Mouse (Mus musculus) brain, embryonic 14.5 days (tissue): ENCODE results near the gene B3galt6.

Experiments used
- CTCF ChIP-seq: fragments of 200-500 bp; IDR thresholded peaks from 2 replicates; pipeline ENCODE4 v1.5.1; 2012; ENCODE audit warnings: inconsistent platforms, mild to moderate bottlenecking, moderate library complexity, borderline replicate concordance; ENCODE audit not compliant: insufficient read depth, insufficient read length; ENCODE audit errors: extremely low read depth
- POLR2A ChIP-seq: fragments of 200-500 bp; IDR thresholded peaks from 2 replicates; pipeline ENCODE4 v1.6.1; 2012; ENCODE audit warnings: mild to moderate bottlenecking, inconsistent platforms, borderline replicate concordance; ENCODE audit not compliant: poor library complexity, insufficient read depth, insufficient read length, severe bottlenecking; ENCODE audit errors: extremely low read depth

GRCm38 (mm10) chr4:156033476-156034119, 41.1 kb upstream of the B3galt6 start:
- TF ChIP-seq CTCF (peak; percentile 65; the same call in 1 of the 2 replicates), POLR2A (no peak)
